Mouse (Mus musculus) layer of hippocampus, postnatal 10 days (tissue): ENCODE data around the gene Polr2a. TPM values are rescaled to one million over a fixed set of nuclear protein-coding genes. Genes with fewer than 3 reads are reported as not detected.
A peak's percentile ranks its signal among the peaks of the same experiment; 100 is the strongest.

Source experiments
- DNase-seq, 2 experiments: peaks; one replicate each; pipeline ENCODE4 v3.0.0; 2021; ENCODE audit warnings: low spot score in 2 of 2
- long read RNA-seq: library from polyadenylated mRNA; stranded (forward); transcript quantifications from one replicate; pipeline ENCODE4 v2.0.0, GENCODE M21; 2023
- total RNA-seq, 2 experiments: library from RNA; stranded (reverse); gene quantifications; 2 replicates each; pipeline ENCODE4 v1.2.3; 2021

The Polr2a gene
- 10 to 100 TPM; 55.6 to 59.4 TPM for total RNA-seq
- long read RNA-seq, full-length matches to known transcripts = 1 of 5 reads
- long read RNA-seq, partial matches to known transcripts = 1 of 5 reads
- long read RNA-seq, other reads (novel, unspliced or antisense) = 3 of 5 reads

GRCm38 (mm10) chr11:69758478-69758970 lies at the start of gene Polr2a:
Polr2a (minus strand) TSS chr11:69758637.
- DNase-seq = peak; percentile 98 to 99

- no peak for DNase-seq
These were observed 49.2 kb upstream of the Polr2a start for GRCm38 (mm10) chr11:69807641-69808040.

- DNase-seq = no peak
These were observed 47.9 kb upstream of the Polr2a start for GRCm38 (mm10) chr11:69806378-69806777.

GRCm38 (mm10) chr11:69804972-69805909 lies 46.8 kb upstream of the Polr2a start, which contains the start of gene Tmem102:
Tmem102 (minus strand) TSS chr11:69805624.
- no peak for DNase-seq

- no peak for DNase-seq
These were observed 46.2 kb upstream of the Polr2a start for GRCm38 (mm10) chr11:69804652-69804940.

GRCm38 (mm10) chr11:69803786-69804651 lies 45.6 kb upstream of the Polr2a start:
- DNase-seq = peak; percentile 62 to 75

- no peak for DNase-seq
These were observed 44.9 kb upstream of the Polr2a start for GRCm38 (mm10) chr11:69803328-69803727.

- DNase-seq = peak; percentile 80 to 89
These were observed 44.2 kb upstream of the Polr2a start for GRCm38 (mm10) chr11:69802648-69803105.

GRCm38 (mm10) chr11:69801379-69801977 lies 43.0 kb upstream of the Polr2a start, which contains the start of gene Fgf11:
Fgf11 (minus strand) TSS chr11:69801857.
- DNase-seq = peak in 1 of 2 experiments; percentile 47

- peak; percentile 79 to 85 for DNase-seq
These were observed 42.2 kb upstream of the Polr2a start for GRCm38 (mm10) chr11:69800392-69801197.

- DNase-seq = peak; percentile 78 to 79
These were observed 41.6 kb upstream of the Polr2a start for GRCm38 (mm10) chr11:69800138-69800391.

GRCm38 (mm10) chr11:69799394-69800137 lies 41.1 kb upstream of the Polr2a start:
- peak; percentile 38 to 46 for DNase-seq

- no peak for DNase-seq
These were observed 39.5 kb upstream of the Polr2a start for GRCm38 (mm10) chr11:69797924-69798323.

- DNase-seq = no peak
These were observed 37.6 kb upstream of the Polr2a start for GRCm38 (mm10) chr11:69795983-69796435.

- peak; percentile 83 to 88 for DNase-seq
These were observed 36.9 kb upstream of the Polr2a start, which contains the start of gene Chrnb1 for GRCm38 (mm10) chr11:69795168-69795982. Chrnb1 (minus strand) TSS chr11:69795943.

GRCm38 (mm10) chr11:69793429-69793828 lies 35.0 kb upstream of the Polr2a start:
- DNase-seq = no peak

GRCm38 (mm10) chr11:69791420-69791819 lies 33.0 kb upstream of the Polr2a start:
- no peak for DNase-seq

GRCm38 (mm10) chr11:69789431-69789830 lies 31.0 kb upstream of the Polr2a start:
- no peak for DNase-seq
